Mouse (Mus musculus): Measurements from ENCODE around the gene Cyb561d1.
A peak's percentile ranks its signal among the peaks of the same experiment; 100 is the strongest.
"Not testable (repeated sequence)": the region's sequence is repeated elsewhere in the genome, so short reads cannot be mapped to it uniquely, and the experiment has no call there.

Gene Cyb561d1

GRCm38 (mm10) chr3:108200329-108201323 is at the start of gene Cyb561d1:
Cyb561d1 (minus strand) TSS chr3:108201212.
- DNase-seq = peak; percentile 82

- DNase-seq = no peak
Observed at GRCm38 (mm10) chr3:108246857-108247256, 45.8 kb upstream of the Cyb561d1 start.

GRCm38 (mm10) chr3:108241243-108241839 is 40.3 kb upstream of the Cyb561d1 start:
- no peak for DNase-seq

GRCm38 (mm10) chr3:108237474-108238102 is 36.6 kb upstream of the Cyb561d1 start:
- not testable (repeated sequence) for DNase-seq

- DNase-seq = no peak
Observed at GRCm38 (mm10) chr3:108231646-108232045, 30.6 kb upstream of the Cyb561d1 start.

GRCm38 (mm10) chr3:108227521-108227920 is 26.5 kb upstream of the Cyb561d1 start:
- no peak for DNase-seq

GRCm38 (mm10) chr3:108226558-108227350 is 25.7 kb upstream of the Cyb561d1 start, which contains the start of gene Sypl2:
Sypl2 (minus strand) TSS chr3:108226648.
- DNase-seq = no peak

- no peak for DNase-seq
Observed at GRCm38 (mm10) chr3:108225711-108226557, 24.9 kb upstream of the Cyb561d1 start.

- DNase-seq = no peak
Observed at GRCm38 (mm10) chr3:108220661-108221060, 19.6 kb upstream of the Cyb561d1 start.

GRCm38 (mm10) chr3:108214734-108215133 is 13.7 kb upstream of the Cyb561d1 start:
- no peak for DNase-seq

GRCm38 (mm10) chr3:108212406-108212805 is 11.4 kb upstream of the Cyb561d1 start:
- no peak for DNase-seq

- no peak for DNase-seq
Observed at GRCm38 (mm10) chr3:108211845-108212244, 10.8 kb upstream of the Cyb561d1 start.

- DNase-seq = peak; percentile 68
Observed at GRCm38 (mm10) chr3:108210771-108211139, 9.7 kb upstream of the Cyb561d1 start, which contains the start of gene Atxn7l2. Atxn7l2 (minus strand) TSS chr3:108210934.

- DNase-seq = peak; percentile 92
Observed at GRCm38 (mm10) chr3:108209946-108210770, 9.1 kb upstream of the Cyb561d1 start.

- DNase-seq = no peak
Observed at GRCm38 (mm10) chr3:108209536-108209935, 8.5 kb upstream of the Cyb561d1 start.

GRCm38 (mm10) chr3:108209001-108209400 is 8.0 kb upstream of the Cyb561d1 start:
- no peak for DNase-seq

GRCm38 (mm10) chr3:108206731-108207375 is 5.8 kb upstream of the Cyb561d1 start:
- DNase-seq = no peak

- DNase-seq = no peak
Observed at GRCm38 (mm10) chr3:108205601-108206000, 4.6 kb upstream of the Cyb561d1 start.

GRCm38 (mm10) chr3:108204470-108204869 is 3.5 kb upstream of the Cyb561d1 start:
- no peak for DNase-seq
